Mouse (Mus musculus) adrenal gland, adult (tissue): ENCODE data around the gene Cenpv.

Experiments used
- DNase-seq, 2 experiments: peaks; one replicate each; pipeline ENCODE4 v3.0.0; 2022 to 2023; ENCODE audit warnings: low spot score in 1 of 2; ENCODE audit not compliant: inconsistent age in 2 of 2

Gene Cenpv

DNA sequence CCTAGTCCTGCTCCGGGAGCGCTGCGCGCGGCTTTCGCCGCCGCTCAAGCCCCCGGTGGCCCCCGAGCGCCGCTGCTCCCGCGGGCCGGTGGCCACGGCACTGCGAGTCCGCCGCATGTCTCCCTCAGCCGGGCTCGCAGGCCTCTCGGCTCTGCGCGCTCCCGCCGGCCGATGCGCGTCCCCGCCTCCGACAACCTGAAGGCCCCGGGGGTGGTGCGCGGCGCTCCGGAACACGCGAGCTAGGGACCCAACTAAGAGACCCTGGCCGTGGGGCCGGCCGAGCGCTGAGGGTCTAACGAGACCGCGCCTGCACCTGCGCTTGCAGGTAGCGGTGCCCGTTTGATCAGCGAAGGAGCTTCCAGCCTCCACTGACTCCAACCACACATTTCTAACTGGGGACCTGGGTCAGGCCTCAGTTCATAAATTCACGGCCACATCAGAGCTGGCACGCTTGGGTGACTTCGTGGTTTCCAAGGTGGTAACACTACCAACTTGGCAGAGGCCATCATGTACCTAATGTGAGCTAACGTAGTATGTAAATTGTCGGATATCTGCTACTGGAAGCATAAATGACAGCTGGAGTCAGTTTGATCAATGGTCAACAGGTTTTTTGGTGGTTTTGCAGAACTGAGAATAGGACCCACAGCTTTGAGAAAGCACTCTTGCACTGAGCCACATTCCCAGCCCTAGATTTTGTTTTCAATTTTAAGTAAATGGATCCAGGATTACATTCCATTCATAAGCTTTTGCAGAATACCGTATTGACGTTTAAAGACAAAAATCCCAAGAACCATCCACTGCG, at the start of gene Cenpv:
Cenpv (minus strand) TSS at position 173 of the 802 bp plus-strand sequence.
- DNase-seq: peak; percentile 80 to 94

DNA sequence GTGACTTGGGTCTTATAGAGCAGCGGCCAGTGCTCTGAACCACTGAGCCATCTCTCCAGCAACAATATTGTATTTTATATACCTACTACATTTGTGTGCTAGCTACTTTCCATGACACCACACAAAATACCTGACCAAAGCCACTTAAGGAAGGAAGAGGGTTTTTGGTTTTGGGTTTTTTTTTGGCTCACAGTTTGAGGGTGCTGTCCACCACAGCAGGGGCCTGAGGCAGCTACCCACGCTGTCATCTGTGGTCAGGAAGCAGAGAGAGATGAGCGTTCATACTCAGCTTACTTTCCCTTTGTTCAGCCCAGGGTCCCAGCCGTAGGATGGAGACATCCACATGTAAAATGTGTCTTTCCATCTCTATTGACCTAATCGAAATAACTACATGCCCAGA, 48.0 kb upstream of the Cenpv start:
- DNase-seq: no peak

DNA sequence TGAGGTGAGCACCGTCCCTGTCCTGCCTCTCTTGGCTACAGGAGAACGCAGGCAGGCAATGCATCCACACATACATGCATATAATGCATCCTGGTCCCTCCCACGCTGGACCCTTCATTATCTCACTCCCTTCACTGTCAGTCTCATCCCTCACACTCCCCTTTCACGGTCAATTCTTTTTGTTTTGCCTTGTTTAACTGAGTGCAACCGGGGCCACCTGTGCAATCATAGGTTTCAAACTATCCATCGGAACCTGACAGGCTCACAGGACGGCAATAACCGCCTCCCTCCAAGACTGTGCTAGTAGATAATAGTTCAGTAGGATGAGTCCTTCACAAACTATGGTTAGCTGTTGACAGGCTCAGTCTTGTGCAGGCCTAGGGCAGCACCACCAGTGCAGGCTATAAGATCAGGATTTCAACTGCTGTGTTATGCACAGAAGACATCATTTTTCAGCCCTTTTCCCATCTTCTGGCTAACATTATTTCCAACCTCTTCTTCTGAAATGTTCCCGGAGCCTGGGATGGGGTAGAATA, 45.7 kb upstream of the Cenpv start:
- no peak for DNase-seq

DNA sequence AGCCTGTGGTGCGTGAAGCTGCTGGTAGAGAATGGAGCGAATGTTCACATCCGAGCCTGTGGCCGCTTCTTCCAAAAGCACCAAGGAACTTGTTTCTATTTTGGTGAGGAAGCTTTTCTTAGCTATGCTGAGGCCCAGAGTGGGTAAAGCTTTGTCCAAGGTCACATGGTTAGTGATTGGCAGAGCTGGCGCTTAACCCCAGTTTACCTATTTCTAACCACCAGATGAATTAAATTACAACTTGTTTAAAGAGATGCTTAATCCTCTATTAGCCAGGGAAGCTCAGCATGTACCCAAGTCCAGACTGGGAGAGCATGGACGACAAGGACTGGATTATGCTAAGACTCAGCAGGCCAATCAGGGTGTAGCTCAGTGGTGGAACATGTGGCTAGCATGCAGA, 44.0 kb upstream of the Cenpv start:
- peak in 1 of 2 experiments; percentile 50 for DNase-seq

DNA sequence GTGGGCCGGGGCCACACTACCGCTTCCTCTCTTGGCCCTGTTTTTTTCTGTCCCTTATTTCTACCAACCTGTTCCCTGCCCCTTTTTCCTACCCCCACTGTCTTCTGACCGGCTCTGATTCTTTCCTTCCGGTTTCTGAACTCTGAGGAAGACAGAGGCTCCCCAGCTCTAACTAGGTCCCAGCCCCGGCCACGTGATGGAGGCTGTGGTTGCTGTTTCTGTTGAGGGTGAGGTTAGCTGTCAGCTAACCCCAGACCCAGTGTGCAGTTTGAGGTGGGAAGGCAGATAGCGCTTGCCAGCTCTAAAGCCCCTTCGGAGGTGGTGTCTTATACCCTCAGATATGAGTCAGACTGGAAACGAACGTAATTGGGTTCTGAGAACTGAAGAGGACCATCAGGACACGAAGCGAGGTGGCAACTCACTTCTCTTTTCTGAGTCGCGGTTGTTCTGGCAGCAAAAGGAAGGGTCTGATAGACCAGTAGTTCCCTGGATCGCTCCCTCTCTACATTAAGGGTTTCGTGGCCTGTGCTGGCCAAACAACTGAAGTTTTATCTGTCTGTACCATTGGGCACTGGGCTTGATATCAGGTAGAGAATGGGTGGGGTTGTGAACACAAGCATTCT, 37.6 kb upstream of the Cenpv start:
- peak; percentile 28 to 63 for DNase-seq

DNA sequence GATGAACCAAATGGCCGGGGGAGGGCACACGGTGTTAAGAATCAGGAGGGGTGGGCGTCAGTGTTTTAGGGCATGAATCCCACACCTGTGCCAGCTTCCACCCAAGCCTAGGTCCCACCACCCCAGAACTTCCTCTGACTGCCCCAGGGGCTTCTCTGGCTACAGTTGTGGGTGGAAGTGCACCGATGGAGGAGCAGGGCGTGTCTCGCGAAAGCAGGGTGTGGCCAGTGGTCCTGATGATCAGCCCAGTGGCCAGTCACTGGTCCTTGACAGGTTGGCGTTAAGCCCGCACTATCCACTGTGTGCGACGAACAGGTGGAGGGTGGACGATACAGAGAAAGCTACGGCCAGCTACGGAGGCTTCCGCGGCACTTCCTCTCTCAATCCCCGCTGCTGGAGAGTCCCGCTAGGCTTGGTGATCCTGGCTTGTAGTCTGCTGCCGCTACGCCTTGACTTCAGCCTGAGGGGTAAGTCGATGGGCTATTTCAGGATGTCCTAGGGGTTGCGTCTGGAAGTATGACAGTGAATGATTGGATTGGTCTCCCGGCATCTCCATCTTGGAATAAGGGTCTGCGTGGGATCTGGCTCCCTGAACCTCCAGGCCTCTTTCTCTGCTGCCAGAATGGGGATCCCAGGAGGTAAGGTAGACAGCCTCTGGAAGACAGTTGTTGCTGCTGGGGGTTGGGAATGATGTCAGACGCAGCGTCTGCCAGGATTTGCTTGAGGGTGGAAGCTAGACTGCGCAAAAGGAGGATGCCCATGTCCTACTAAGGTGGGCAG, 36.8 kb upstream of the Cenpv start:
- peak; percentile 44 to 78 for DNase-seq

DNA sequence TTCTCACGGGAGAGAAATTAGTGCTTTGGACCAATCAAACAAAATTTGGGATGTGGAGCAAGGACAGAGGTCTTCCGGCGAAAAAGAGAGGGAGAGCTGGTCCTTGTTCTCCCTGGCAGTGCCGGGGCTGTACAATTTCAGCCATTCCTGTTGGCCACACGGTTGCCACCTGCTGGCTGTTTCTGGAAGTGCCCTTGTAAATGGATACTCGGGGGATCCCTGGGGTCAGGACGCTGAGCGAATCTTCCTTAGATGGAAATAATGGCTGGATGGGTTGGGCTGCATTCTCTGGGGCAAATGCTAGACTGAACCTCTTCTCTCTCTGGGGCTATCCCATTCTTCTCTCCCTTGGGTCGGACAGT, 36.2 kb upstream of the Cenpv start:
- DNase-seq: peak; percentile 81 to 95

DNA sequence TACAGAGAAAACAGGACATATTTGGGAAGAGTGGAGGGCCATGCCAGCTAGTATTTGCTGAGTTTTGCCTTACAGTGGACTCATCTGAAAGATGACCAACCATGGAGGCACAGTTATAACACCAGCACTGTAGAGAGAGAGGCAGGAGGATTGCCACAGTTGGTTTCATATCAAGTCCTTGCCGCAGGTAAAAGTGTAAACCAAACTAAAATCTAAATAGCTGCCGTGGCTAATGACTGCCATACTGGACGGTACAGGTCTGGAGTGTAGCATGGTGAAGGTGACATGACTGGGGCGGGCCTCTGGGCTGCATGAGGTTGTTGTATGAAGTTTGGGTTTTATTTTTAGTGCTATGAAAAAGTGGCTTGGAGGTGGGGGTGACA, 35.6 kb upstream of the Cenpv start:
- no peak for DNase-seq

DNA sequence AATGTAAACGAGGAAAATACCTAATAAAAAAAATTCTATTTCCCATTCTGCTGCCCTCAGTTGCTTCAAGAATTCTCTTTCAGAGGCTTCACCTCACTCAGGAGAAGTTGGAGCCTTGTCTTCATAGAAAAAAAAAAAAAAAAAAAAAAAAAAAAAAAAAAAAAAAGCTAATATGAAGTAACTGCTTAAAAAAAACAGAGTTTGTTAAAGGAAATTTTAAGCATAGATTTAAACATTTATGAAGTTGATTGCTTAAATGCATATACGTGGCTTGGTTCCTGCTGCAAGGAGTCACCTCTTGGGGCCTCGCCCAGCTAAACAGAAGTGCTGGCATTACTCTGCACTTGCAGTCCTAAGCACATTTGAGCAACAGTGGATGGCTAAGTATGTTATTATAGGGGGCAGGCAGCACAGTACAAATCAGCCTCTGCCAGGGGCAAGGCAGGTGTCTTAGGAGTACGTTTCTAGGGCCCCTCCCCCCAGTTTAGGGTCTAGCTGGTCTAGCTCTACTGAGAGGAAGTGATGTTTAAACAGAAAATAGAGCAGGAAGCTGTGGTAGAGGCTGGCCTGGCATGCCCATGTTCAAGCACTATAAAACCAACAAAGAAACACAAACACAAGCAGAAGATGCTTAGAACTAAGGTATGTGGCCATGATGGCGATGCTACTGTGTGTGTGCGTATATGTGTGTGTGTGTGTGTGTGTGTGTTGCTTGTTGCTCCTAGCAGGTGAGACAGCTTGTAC, 35.1 kb upstream of the Cenpv start, which contains the start of gene Trpv2:
Trpv2 (plus strand) TSS at position 528 of the 744 bp plus-strand sequence.
- no peak for DNase-seq

DNA sequence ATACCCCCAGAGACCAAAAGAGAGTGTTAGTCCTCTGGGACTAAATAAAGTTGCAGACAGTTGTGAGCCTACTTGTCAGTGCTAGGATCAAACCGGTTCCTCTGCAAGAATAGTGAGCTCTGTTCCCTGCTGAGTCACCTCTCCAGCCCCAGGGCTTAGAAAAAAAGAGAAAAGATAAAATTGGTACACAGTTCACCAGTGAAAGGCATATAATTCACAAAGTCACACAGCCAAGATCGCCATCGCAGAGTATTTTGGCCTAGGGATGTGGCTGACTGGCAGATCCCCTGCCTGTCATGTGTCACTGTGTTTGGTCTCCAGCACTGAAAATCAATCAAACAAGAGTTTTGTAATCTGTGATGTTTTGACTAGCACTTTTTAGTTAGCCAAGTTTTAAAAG, 29.2 kb upstream of the Cenpv start:
- DNase-seq: peak; percentile 27 to 53

DNA sequence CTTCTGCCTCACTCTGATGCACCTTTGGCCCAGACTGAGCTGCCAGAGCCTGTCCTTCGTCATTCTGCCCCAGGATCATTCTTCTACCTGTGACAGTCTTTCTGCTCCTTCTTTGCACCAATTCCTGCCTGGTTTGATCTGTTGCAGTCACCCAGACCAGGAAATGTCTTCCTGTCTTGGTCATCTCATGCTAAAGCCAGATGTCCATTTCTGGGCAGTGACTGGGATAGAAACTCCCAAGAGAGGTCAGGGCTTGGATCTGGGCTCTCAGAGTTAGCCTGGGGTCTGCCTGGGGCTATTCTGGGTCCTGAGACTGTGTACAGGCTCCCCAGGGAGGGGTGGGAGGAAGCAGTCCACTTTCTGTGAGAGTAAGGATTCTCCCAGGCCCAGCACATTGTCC, 27.1 kb upstream of the Cenpv start:
- DNase-seq: no peak

DNA sequence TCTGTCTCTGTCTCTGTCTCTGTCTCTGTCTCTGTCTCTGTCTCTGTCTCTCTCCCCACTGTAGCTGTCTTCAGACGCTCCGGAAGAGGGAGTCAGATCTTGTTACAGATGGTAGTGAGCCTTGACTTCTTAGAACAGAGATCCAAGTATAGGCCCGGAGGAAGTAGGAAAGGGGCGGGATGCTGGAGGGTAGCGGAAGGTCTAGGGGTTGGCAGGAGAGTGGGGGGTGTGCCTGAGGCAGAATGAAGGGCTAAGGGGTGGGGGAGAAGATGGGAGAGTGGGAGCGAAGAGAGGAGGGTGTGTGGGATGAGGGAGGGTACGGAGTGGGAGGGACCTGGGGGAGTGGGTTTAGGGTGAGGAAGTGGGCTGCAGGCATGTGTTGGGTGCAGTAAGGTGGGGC, 26.7 kb upstream of the Cenpv start:
- no peak for DNase-seq

DNA sequence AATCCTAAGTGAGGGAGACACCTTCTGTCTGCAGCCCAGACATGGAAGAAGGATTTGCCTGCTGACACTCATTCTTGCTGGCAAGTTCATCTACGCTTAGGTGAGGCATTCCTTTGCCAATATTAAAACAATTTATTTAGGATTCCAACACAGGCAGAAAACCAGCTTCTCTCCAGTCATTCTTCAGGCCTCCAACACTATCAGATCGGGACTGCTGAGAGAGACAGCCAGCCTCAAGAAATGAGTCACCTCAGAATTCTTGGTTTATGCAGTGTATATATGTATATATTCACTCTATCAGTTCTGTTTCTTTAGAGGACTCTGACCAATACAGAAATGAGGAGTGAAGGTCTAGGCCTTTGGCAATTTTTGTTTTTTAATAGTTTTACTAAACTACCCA, 24.5 kb upstream of the Cenpv start:
- DNase-seq: no peak

DNA sequence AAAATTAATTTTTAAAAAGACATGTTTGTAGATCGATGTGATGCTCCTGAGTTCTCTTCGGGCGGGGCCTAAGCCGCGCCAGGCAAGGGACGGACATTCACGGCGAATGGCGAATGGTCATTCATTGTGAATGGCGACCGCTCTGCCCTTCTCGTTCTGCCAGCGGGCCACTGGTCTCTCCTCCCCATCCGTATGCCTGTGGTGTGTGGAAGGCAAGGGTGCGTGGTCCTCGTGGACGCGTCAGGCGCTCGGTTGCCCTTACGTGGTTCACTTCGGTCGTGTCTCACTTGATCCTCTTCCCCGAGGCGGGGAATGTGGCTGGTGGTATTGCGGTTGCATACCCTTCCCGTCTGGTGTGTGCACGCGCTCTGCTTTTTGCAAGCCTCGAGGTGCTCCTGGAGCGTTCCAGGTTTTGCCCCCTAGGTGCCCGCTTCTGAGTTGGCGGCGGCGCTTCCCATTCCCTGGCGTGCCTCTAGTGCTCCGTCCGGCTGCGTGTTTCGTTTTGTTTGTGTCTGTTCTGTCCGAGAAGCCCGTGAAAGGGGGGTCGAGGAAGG, 21.5 kb upstream of the Cenpv start:
- peak in 1 of 2 experiments; percentile 62 for DNase-seq

DNA sequence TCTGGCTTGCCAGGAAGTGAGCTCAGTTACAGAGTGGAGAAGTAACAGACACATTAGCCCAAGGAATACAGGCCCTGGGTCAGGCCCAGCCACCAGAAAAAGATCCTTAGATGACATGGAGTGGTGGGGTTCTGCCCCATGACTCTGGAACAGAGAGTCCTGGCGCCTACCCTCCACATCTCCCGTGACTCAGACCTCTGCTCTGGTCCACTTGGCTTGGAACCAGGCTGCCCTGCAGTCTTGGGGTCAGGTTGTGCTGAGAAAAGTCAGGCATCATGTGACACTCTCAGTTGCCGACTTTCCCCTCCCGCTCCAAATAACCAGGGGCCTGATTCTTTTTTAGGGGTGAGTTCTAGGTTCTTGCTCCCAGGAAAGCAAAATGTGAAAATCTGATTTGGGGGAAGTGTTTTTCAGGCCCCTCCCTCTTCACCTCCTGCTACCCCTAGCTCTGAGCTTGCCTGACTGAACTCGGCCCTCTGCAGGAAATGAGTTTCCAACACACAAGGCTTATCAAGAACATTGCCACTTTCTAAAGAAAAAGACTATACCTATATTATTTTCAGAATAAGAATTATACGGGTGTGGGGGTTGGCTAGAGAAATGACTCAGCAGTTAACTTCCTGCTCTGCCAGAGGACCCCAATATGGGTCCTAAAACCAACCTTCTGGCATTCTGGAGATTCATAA, 20.0 kb upstream of the Cenpv start:
- peak; percentile 86 to 89 for DNase-seq

DNA sequence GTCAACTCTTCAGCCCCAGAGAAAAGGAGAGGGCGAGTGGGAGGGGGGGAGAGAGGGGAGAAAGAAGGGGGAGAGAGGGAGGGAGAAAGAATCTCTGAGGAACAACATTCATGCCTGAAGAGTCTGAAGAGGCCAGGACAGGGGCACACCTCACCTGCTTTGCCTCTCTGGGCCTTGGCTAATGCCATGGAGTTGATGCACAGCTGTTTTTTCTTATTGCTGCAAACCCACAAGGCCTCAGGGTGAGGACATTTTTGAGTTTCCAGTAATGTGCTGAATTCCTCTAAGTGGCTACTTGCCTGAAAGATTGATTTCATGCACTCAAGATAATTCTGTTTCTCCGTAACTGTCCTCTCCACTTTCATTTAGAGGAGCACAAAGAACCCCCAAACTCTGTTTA, 19.1 kb upstream of the Cenpv start:
- DNase-seq: no peak

DNA sequence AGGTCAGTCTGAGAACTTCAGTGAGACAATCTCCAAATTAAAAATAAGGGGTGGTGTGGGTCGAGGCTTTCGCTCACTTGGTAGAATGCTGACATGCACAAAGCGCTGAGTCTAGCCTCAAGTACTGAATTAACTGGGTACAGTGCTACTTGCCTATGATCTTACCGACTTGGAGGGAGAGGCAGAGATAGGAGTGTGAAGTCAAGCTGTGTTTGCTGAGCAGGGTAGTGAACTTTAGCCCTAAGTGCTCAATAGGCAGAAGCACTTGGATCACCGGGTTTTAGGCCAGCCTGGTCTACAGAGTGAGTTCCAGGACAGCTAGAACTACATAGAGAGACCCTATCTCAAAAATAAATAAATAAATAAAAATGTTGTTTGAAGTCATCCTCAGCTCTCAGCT, 18.1 kb upstream of the Cenpv start:
- DNase-seq: peak in 1 of 2 experiments; percentile 45

DNA sequence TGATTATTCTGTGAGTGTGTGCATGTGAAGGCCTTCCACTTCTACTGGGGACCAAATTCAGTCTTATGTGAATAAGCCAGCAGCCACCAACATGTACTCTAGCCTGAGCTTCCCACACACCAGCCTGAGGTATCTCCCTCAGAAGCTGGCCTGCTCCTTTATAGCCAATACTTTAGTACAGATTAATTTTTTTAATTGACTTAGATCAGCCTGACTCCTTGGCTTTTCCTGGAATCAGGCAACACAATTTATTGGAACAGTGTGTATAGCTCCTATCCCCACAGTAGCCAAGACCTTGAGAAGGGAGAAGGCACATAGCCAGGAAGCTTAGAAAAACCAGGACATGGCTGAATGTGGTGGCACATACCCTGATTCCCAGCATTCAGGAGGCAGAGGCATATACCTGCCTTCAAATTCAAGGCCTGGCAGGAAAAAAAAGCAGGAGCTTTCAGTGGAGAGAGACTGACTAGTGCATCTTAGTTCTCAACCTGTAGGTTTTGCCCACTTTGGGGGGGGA, 16.9 kb upstream of the Cenpv start:
- peak; percentile 55 to 81 for DNase-seq

DNA sequence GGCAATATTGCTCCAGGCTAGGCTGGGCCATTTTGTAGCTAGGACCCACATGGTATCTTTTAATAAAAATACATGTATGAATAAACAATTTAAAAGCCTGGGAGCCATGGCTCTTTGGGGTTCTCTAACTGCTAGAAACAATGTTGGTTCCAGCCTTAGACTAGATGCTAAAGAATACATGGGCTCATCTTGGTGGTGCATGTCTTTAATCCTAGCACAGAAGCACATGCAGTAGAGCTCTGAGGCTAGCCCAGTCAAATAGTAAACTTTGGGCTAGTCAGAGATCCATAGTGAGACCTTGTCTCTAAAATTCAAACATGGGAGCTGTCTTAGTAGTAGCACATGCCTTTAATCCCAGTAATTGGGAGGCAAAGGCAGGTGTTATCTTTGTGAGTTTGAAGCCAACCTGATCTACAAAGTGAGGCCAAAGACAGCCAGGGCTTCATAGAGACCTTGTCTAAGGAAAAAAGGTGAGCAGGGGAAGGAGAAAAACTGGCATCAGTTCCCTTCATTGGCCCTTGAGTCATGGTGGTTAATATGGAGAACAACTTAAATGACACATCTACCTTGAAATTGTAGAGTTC, 16.0 kb upstream of the Cenpv start:
- peak in 1 of 2 experiments; percentile 45 for DNase-seq
